In the genomic region with DNA sequence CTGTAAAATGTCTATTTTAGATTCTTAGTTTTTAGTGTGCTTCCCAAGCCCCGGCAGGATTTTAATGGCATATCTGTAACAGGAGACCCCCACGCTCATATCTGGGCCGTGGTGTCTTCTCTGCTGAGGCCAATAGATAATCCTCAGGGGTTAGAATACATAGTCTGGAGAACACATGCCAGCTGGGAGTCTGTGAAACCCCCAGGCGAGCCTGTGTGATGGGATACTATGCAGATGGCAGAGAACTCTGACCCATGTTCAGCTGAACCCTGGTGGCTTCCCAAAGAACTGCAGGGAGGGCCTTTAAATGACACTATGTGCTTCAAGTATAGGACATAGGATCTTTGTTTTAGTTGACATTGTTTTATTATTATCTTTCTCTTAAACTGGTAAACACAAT, we compare ENCODE assay signal across 8 mouse cellular contexts.
DNase-seq lines count a peak whose midpoint lies in the region; ATAC-seq lines count a peak whose summit lies in the region.

No protein-coding gene starts in this region.

- ATAC-seq in kidney, embryonic 14.5 days (ENCODE audit: low FRiP score, low TSS enrichment), result peak; percentile 66

- H3K4me1 ChIP-seq in kidney, embryonic 14.5 days (ENCODE audit: control insufficient read depth, insufficient read depth, low read length), result peaks cover 3% of the 10 kb centered on the region; the same call in 1 of the 2 replicates

- H3K9me3 ChIP-seq in kidney, embryonic 14.5 days (ENCODE audit: control insufficient read depth, low read length), result no peaks in the 10 kb centered on the region

- no peaks in the 10 kb centered on the region for H3K27me3 ChIP-seq in kidney, embryonic 14.5 days (ENCODE audit: control insufficient read depth, insufficient read depth, low read length)

- H3K9ac ChIP-seq in kidney, embryonic 14.5 days (ENCODE audit: low read depth, low read length), result no peak overlapping the region

- H3K4me3 ChIP-seq in kidney, embryonic 14.5 days (ENCODE audit: low read length), result no peak overlapping the region

- DNase-seq in urinary bladder, postnatal 14 days (ENCODE audit: low spot score), result peak; percentile 54
- DNase-seq in urinary bladder, adult 2 months (ENCODE audit: low spot score), result no peak
- peak; percentile 81 for DNase-seq in embryo, embryonic 10.5 days (ENCODE audit: low spot score)
- DNase-seq in heart, adult 8-10 months (ENCODE audit: low spot score), result peak; percentile 47
- DNase-seq in lung, postnatal 4 days, result peak; percentile 64 to 71
- DNase-seq in testis, postnatal 10 days (ENCODE audit: low spot score), result peak; percentile 78
- no peak for DNase-seq in natural killer cell, adult 2 months (ENCODE audit: low spot score in 2 of 2)

- H3K4me2 ChIP-seq in kidney, embryonic 14.5 days (replicated peaks; ENCODE audit: low read depth, low read length), result no peak overlapping the region

- H3K36me3 ChIP-seq in kidney, embryonic 14.5 days (ENCODE audit: control insufficient read depth, insufficient read depth, low read length), result no peaks in the 10 kb centered on the region

- H3K27ac ChIP-seq in kidney, embryonic 14.5 days (ENCODE audit: low read depth, low read length), result peak overlapping the region; percentile 30; the same call in 1 of the 2 replicates

- 15% methylated on average over 4 of the region's 4 CpGs for WGBS in kidney, embryonic 14.5 days

Comparison
In these comparisons a context has a peak if more than half of its experiments do, and no peak if none do; other contexts are left out.
1. DNase-seq: peak in urinary bladder, postnatal 14 days (single experiment), embryo, embryonic 10.5 days (single experiment), heart, adult 8-10 months (single experiment), lung, postnatal 4 days (2 of 2) and testis, postnatal 10 days (single experiment); none in urinary bladder, adult 2 months (single experiment) and natural killer cell, adult 2 months (0 of 2).